Mouse (Mus musculus) liver, adult 2 months (tissue): ENCODE measurements around the gene Tcam1.

Experiments
- CTCF ChIP-seq: fragments of 200-500 bp; IDR thresholded peaks from 2 replicates; pipeline ENCODE4 v1.5.1; 2011; ENCODE audit warnings: low read depth, low read length, control low read depth
- POLR2A ChIP-seq: fragments of 200-500 bp; IDR thresholded peaks from 2 replicates; pipeline ENCODE4 v1.6.1; 2011; ENCODE audit warnings: low read length, control low read depth; ENCODE audit not compliant: insufficient read depth; ENCODE audit errors: extremely low read depth

DNA sequence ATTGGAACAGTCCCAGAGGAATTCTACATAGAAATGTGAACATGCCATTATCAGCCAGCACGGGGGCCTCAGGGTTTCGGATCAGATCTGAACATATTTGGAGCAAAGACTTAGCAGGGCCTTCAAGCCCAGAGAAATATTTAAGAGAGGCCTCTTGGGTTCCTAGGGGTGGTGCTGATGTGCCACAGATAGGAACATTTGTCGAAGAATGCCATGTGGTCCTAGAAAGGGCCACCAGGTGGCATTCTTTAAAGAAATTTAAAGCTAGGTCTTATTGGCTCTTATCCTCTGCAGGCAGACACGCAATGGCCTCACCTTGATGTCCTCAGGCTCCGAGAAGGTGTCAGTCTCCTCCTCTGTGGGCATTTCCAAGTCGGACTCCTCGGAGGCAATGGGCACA lies 53.2 kb downstream of the Tcam1 start:
- TF ChIP-seq CTCF (no peak), POLR2A (no peak)
